Mouse (Mus musculus): Measurements from ENCODE around the gene Ift122.

- TF ChIP-seq GATA1 (IDR thresholded peaks at IDR 0.05; ENCODE audit: borderline replicate concordance, low read length) (no peak), FLI1 (IDR thresholded peaks at IDR 0.05; ENCODE audit: low read length) (no peak)
Observed at GRCm38 (mm10) chr6:115940603-115941002, 87.3 kb downstream of the Ift122 start.
